Mouse (Mus musculus): ENCODE results near the gene Arhgef33. TPM values are rescaled to one million over a fixed set of nuclear protein-coding genes. Genes with fewer than 3 reads are reported as not detected.
A peak's percentile ranks its signal among the peaks of the same experiment; 100 is the strongest.
"Not testable (repeated sequence)": the region's sequence is repeated elsewhere in the genome, so short reads cannot be mapped to it uniquely, and the experiment has no call there.

Arhgef33 gene
- total RNA-seq (2021): under 1 TPM; 0.47 TPM
- long read RNA-seq, experiment 1: 0 reads
- long read RNA-seq, experiment 2, partial matches to known transcripts: 0 of 1 reads
- long read RNA-seq, experiment 2, other reads (novel, unspliced or antisense): 1 of 1 reads

- DNase-seq: no peak
Observed at GRCm38 (mm10) chr17:80307251-80307650, at the start of gene Arhgef33. Arhgef33 (plus strand) TSS chr17:80307407.

GRCm38 (mm10) chr17:80267065-80267464 is 40.1 kb upstream of the Arhgef33 start:
- no peak for DNase-seq

GRCm38 (mm10) chr17:80268151-80268550 is 39.1 kb upstream of the Arhgef33 start:
- no peak for DNase-seq

GRCm38 (mm10) chr17:80270622-80271021 is 36.6 kb upstream of the Arhgef33 start:
- DNase-seq: not testable (repeated sequence)

GRCm38 (mm10) chr17:80278255-80278654 is 29.0 kb upstream of the Arhgef33 start:
- DNase-seq: no peak

- DNase-seq: no peak
Observed at GRCm38 (mm10) chr17:80279340-80280070, 27.7 kb upstream of the Arhgef33 start.

GRCm38 (mm10) chr17:80284446-80284845 is 22.8 kb upstream of the Arhgef33 start:
- no peak for DNase-seq

- DNase-seq: no peak
Observed at GRCm38 (mm10) chr17:80288012-80288411, 19.2 kb upstream of the Arhgef33 start.

GRCm38 (mm10) chr17:80289280-80290073 is 17.7 kb upstream of the Arhgef33 start:
- no peak for DNase-seq

GRCm38 (mm10) chr17:80290074-80290657 is 17.0 kb upstream of the Arhgef33 start, which contains the start of the genes Morn2 and Dhx57:
Morn2 (plus strand) TSS chr17:80290203.
Dhx57 (minus strand) TSS chr17:80290476.
- DNase-seq: peak; percentile 99

GRCm38 (mm10) chr17:80291148-80291547 is 16.1 kb upstream of the Arhgef33 start:
- DNase-seq: no peak

- no peak for DNase-seq
Observed at GRCm38 (mm10) chr17:80295258-80295657, 11.9 kb upstream of the Arhgef33 start.

GRCm38 (mm10) chr17:80298844-80299243 is 8.4 kb upstream of the Arhgef33 start:
- DNase-seq: no peak

- DNase-seq: no peak
Observed at GRCm38 (mm10) chr17:80311761-80312160, 4.6 kb downstream of the Arhgef33 start.

GRCm38 (mm10) chr17:80312405-80312804 is 5.2 kb downstream of the Arhgef33 start:
- DNase-seq: no peak

GRCm38 (mm10) chr17:80322228-80322627 is 15.0 kb downstream of the Arhgef33 start:
- no peak for DNase-seq

- DNase-seq: no peak
Observed at GRCm38 (mm10) chr17:80323015-80323414, 15.8 kb downstream of the Arhgef33 start.

GRCm38 (mm10) chr17:80323658-80324057 is 16.5 kb downstream of the Arhgef33 start:
- DNase-seq: no peak

GRCm38 (mm10) chr17:80324521-80324920 is 17.3 kb downstream of the Arhgef33 start:
- DNase-seq: no peak

GRCm38 (mm10) chr17:80325456-80325855 is 18.2 kb downstream of the Arhgef33 start:
- DNase-seq: no peak

- DNase-seq: no peak
Observed at GRCm38 (mm10) chr17:80326431-80326830, 19.2 kb downstream of the Arhgef33 start.

- DNase-seq: no peak
Observed at GRCm38 (mm10) chr17:80332386-80332785, 25.2 kb downstream of the Arhgef33 start.

- DNase-seq: peak; percentile 21
Observed at GRCm38 (mm10) chr17:80345277-80345676, 38.1 kb downstream of the Arhgef33 start.
